Mouse (Mus musculus) liver, embryonic 11.5 days (tissue): Measurements from ENCODE around the gene 1700001P01Rik. TPM values are rescaled to one million over a fixed set of nuclear protein-coding genes. Genes with fewer than 3 reads are reported as not detected.
A peak's percentile ranks its signal among the peaks of the same experiment; 100 is the strongest.

Experiments
- ATAC-seq: fragments of 200-750 bp; cut with Nextera tagmentation; replicated peaks from 2 replicates; pipeline ENCODE4 v1.8.0; 2017; ENCODE audit warnings: moderate number of reproducible peaks, mild to moderate bottlenecking, moderate TSS enrichment, moderate library complexity; ENCODE audit not compliant: low FRiP score
- DNase-seq: peaks from one replicate; pipeline ENCODE4 v3.0.0-alpha.2; 2017; ENCODE audit warnings: low spot score
- H3K27ac ChIP-seq: fragments of 300-500 bp; sonication (generic); 2 replicates; pipeline ENCODE4 v1.5.1; 2014; ENCODE audit warnings: mild to moderate bottlenecking, low read depth, low read length, control low read depth
- H3K27me3 ChIP-seq: fragments of 300-500 bp; sonication (generic); replicated peaks from 2 replicates; pipeline ENCODE4 v1.6.1; 2014; ENCODE audit warnings: low read length, mixed read lengths; ENCODE audit not compliant: control insufficient read depth, insufficient read depth
- H3K36me3 ChIP-seq: fragments of 300-500 bp; sonication (generic); 2 replicates; pipeline ENCODE4 v1.6.1; 2014; ENCODE audit warnings: mild to moderate bottlenecking, low read length, moderate library complexity, mixed read lengths; ENCODE audit not compliant: control insufficient read depth, insufficient read depth
- H3K4me1 ChIP-seq: fragments of 300-500 bp; sonication (generic); replicated peaks from 2 replicates; pipeline ENCODE4 v1.6.1; 2014; ENCODE audit warnings: low read length, mixed read lengths; ENCODE audit not compliant: control insufficient read depth, insufficient read depth
- H3K4me2 ChIP-seq: fragments of 300-500 bp; sonication (generic); 2 replicates; pipeline ENCODE4 v1.6.1; 2014; ENCODE audit warnings: mild to moderate bottlenecking, control low read depth, moderate library complexity
- H3K4me3 ChIP-seq: fragments of 300-500 bp; sonication (generic); 2 replicates; pipeline ENCODE4 v1.5.1; 2014; ENCODE audit warnings: low read depth, low read length, control low read depth
- H3K9ac ChIP-seq: fragments of 300-500 bp; sonication (generic); 2 replicates; pipeline ENCODE4 v1.6.1; 2014; ENCODE audit warnings: low read depth, low read length, control low read depth
- H3K9me3 ChIP-seq: fragments of 300-500 bp; sonication (generic); 2 replicates; pipeline ENCODE4 v1.6.1; 2016; ENCODE audit warnings: low read length, inconsistent platforms, mixed read lengths; ENCODE audit not compliant: control insufficient read depth
- WGBS: fragments of 180-500 bp; shearing (Covaris S2); extraction: QIAGEN DNeasy Blood & Tissue Kit; methylation state at CpG from one replicate; pipeline ENCODE4 v1.1.7; 2014; 5-methylcytosine and 5-hydroxymethylcytosine counted together
- polyA plus RNA-seq: library from polyadenylated mRNA; unstranded; fragments of >200 nt; fragmentation: Nextera tagmentation; extraction: Ambion mirVana; gene quantifications from 2 replicates; pipeline ENCODE4 v1.2.1, GENCODE M21; 2014

The 1700001P01Rik gene
- polyA plus RNA-seq, 1 experiment from 2014 or later = not detected

DNA sequence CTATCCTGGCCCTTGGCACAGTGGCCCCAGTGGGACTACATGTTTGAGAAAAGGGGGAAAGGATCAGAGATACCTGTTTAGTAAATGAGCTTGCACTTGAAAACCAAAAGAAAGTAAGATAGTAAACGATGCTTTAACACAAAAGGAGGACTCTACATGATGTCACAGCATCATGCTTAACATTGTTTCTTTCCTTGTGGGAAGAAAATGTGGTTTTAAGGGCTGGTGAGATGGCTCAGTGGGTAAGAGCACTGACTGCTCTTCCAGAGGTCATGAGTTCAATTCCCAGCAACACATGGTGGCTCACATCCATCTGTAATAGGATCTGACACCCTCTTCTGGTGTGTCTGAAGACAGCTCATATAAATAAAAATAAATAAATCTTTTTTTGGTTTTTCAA lies 17.6 kb downstream of the 1700001P01Rik start:
- Histone ChIP-seq H3K9me3 (no peaks in the 10 kb centered on the region), H3K27me3 (no peaks in the 10 kb centered on the region), H3K27ac (no peak overlapping the region), H3K9ac (no peak overlapping the region), H3K36me3 (peaks cover 23% of the 10 kb centered on the region), H3K4me3 (no peak overlapping the region), H3K4me2 (no peak overlapping the region), H3K4me1 (no peaks in the 10 kb centered on the region; the same call in 1 of the 2 replicates)
- no peak for DNase-seq
- WGBS = 88% methylated on average over 1 of the region's 1 CpGs
- no peak for ATAC-seq

DNA sequence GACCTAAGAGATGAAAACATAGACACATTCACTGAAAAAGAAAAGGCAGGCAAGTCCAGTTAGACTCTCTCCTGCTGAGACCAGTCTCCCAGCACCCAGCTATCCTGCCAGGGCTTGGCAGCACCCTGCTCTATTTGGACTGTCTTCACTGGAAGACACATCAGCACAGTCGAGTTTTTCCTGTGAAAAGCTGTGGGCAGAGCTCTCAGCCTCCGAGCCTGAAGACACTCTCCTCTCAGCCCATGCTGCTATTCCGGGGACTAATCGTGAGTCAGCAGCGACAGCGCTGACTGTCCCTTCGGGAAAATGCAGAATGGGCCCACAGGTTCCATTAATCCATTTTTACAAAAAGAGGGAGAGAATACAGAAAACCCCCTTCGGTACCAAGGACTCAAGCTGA lies 22.4 kb downstream of the 1700001P01Rik start:
- DNase-seq (no peak), ATAC-seq (no peak)
- H3K4me3 ChIP-seq = no peak overlapping the region
- no peak overlapping the region for H3K4me2 ChIP-seq
- H3K9me3 ChIP-seq = 0 out of 2 replicates have a peak, but pooled peaks cover 3% of the 10 kb centered on the region
- no peaks in the 10 kb centered on the region; the same call in 1 of the 2 replicates for H3K4me1 ChIP-seq
- H3K9ac ChIP-seq = no peak overlapping the region
- H3K36me3 ChIP-seq = peaks cover 33% of the 10 kb centered on the region
- 91% methylated on average over 8 of the region's 8 CpGs for WGBS
- no peak overlapping the region for H3K27ac ChIP-seq
- H3K27me3 ChIP-seq = no peaks in the 10 kb centered on the region

DNA sequence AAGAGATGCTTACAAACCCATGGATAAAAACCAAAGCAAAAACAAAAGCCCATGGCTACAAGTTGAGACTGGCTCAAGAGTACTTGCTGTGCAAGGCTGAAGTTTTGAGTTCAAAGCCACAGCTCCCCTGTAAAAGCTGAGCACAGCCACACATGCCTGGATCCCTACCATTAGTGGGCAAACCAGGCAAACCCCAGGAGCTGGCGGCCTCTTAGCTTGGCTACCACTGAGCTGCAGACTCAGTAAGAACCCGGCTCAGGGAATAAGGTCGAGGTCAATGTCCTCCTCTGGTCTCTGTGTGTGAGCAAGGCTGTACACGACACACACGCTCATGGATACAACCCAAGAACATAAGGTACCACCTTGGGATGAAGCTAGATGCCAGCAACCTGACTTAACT lies 27.2 kb downstream of the 1700001P01Rik start:
- H3K27ac ChIP-seq = no peak overlapping the region

DNA sequence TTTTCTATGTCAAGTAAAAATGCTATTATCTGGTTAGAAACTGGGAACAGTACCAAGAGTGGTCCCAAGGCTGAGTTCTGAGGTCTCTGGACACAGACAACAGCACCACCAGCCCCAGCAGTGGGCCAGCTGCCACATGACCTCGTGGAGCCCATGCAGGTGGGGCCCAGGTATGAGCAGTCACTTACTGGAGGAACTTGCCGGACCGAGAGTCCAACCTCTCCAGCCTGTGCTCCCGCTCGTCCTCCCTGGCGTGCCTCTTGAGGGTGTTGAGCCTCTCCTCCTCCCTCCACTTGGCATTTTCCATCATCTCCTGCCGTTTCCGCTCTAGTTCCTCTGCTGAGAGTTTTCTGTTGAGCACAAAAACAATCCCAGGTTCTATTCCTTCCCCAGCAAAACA lies 27.9 kb downstream of the 1700001P01Rik start:
- no peaks in the 10 kb centered on the region for H3K27me3 ChIP-seq
- no peak overlapping the region for H3K4me2 ChIP-seq
- ATAC-seq = no peak
- peaks cover 6% of the 10 kb centered on the region for H3K4me1 ChIP-seq
- peaks cover 23% of the 10 kb centered on the region for H3K36me3 ChIP-seq
- H3K9me3 ChIP-seq = 0 out of 2 replicates have a peak, but pooled peaks cover 3% of the 10 kb centered on the region
- no peak overlapping the region for H3K9ac ChIP-seq
- no peak overlapping the region for H3K4me3 ChIP-seq
- no peak overlapping the region for H3K27ac ChIP-seq
- no peak for DNase-seq
- 94% methylated on average over 8 of the region's 8 CpGs for WGBS

More for the DNA sequence above, 27.2 kb downstream of the 1700001P01Rik start:
- no peak for DNase-seq
- H3K36me3 ChIP-seq = peaks cover 28% of the 10 kb centered on the region
- no peak overlapping the region for H3K4me2 ChIP-seq
- 0 out of 2 replicates have a peak, but pooled peaks cover 3% of the 10 kb centered on the region for H3K9me3 ChIP-seq
- H3K4me3 ChIP-seq = no peak overlapping the region
- 88% methylated on average over 5 of the region's 5 CpGs for WGBS
- no peaks in the 10 kb centered on the region for H3K27me3 ChIP-seq
- H3K9ac ChIP-seq = no peak overlapping the region
- no peaks in the 10 kb centered on the region for H3K4me1 ChIP-seq
- no peak for ATAC-seq

DNA sequence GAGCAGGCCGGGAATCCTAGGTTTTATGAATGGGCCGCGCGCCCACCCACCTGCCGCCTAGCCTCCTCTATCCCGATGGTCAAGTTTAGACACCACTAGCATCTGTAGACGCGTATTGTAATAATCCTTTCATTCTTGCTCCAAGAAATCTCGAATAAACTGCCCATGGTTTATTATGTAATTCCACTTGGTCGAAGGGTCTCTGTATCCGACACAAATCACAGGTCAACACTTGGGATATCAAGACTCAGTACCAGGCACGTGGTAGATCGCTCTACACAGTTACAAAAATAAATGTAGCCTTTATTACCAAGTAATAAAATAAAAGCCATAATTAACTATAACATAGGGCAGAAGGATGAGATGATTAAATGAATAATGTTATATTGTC lies 30.4 kb downstream of the 1700001P01Rik start:
- Histone ChIP-seq H3K9ac (0 out of 2 replicates have a peak overlapping the region, but pooled peaks have one; percentile 15), H3K4me3 (peak overlapping the region; percentile 82), H3K4me2 (peak overlapping the region; percentile 71), H3K36me3 (peaks cover 7% of the 10 kb centered on the region), H3K27ac (no peak overlapping the region), H3K4me1 (peaks cover 13% of the 10 kb centered on the region), H3K9me3 (no peaks in the 10 kb centered on the region), H3K27me3 (no peaks in the 10 kb centered on the region)
- 13% methylated on average over 13 of the region's 13 CpGs for WGBS
- no peak for DNase-seq
- no peak for ATAC-seq

DNA sequence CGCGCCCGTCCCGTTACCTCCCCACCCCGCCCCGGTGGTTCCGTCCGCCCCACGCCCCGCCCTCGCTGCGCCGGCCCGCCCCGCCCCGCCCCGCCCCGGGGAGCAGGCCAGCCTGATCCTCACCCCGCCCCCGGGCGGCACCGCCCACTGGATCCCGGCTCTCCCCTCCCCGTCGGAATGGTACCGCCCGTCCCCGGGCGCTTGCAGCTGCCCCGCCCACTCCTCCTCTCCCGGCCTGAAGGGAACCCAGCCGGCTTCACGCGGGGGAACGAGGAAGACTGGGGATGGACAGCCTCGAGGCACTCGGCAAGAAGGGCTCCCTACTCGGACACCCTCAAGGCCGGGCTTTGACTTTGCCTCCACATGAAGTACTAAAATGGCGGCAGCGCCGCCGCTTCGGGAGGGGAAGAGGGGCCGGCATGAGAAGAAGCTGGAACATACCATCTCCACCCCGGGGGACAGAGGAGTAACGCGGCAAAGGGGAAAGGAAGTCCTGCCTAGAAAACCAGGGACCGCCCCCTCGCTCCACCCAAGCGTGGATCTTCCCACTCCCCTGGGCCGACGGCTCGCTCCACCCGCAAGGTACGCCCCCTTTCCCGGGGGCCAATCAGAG lies 30.9 kb downstream of the 1700001P01Rik start:
- H3K36me3 ChIP-seq = peaks cover 5% of the 10 kb centered on the region
- DNase-seq (peak; percentile 100), ATAC-seq (peak; percentile 93)
- H3K27ac ChIP-seq = peak overlapping the region; percentile 82
- H3K4me3 ChIP-seq = peak overlapping the region; percentile 82
- peak overlapping the region; percentile 71 for H3K4me2 ChIP-seq
- H3K9ac ChIP-seq = peak overlapping the region; percentile 88
- peaks cover 13% of the 10 kb centered on the region for H3K4me1 ChIP-seq
- WGBS = 0% methylated on average over 43 of the region's 57 CpGs
- H3K9me3 ChIP-seq = no peaks in the 10 kb centered on the region
- H3K27me3 ChIP-seq = no peaks in the 10 kb centered on the region

DNA sequence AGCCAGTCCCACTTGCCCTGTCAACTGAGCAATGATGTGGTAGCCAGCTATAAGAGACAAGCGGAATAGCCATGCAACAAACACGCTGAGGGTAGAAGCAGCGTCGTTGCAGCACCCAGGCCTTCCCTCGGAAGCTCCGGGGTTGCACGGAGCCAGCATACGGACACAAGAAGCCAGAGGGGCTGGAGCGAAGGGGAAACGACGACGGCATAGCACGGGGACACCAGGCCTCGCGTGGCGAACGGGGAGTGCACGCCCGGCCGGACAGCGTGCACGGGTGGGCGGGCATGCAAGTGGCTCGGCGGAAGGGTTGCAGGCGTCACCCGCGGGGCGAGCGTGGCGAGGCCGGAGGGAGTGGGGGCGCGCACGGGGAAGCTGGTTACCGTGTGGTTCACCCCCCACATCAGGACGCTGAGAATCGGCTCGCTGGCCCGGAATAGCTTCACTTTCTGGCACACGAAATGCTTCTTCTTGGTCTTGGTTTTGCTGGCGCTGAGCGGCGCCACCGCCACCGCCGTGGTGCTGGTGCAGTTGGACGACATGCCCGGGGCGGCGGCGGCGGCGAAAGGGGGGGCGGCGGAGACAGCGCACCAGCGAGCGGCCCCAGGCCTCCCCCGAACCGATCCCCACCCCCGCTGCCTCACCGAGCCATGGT lies 31.5 kb downstream of the 1700001P01Rik start, which contains the start of gene Pip4k2b:
Gene Pip4k2b, minus strand, starts transcription at position 642 of the 655 bp plus-strand sequence.
- H3K9me3 ChIP-seq = no peaks in the 10 kb centered on the region
- peak within 1 kb of the TSS; percentile 82 for H3K4me3 ChIP-seq
- no peaks in the 10 kb centered on the region for H3K27me3 ChIP-seq
- H3K9ac ChIP-seq = peak within 1 kb of the TSS; percentile 88
- H3K4me1 ChIP-seq = peaks cover 13% of the 10 kb centered on the region
- ATAC-seq (peak; percentile 42), DNase-seq (no peak)
- H3K27ac ChIP-seq = peak within 1 kb of the TSS; percentile 82
- peaks cover 5% of the 10 kb centered on the region for H3K36me3 ChIP-seq
- peak within 1 kb of the TSS; percentile 79 for H3K4me2 ChIP-seq
- WGBS = 1% methylated on average over 57 of the region's 63 CpGs

DNA sequence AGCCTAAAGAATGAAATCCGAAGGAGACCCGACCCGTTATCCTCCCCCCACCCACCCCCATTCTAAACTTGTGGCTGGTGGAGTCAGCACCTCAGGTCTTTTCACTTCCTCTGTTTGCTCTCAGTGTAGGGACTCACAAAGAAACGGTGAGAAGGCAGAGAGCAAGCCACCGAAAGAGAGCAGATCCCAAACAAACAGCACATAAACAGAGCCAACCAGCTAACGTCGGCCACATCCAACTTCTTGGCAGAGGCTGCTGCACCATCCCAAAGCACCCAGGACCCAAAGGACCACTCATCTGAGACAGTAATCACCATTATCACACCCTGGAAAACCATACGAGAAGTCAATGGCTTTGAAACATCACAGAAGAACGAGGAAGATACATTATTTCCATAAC lies 32.3 kb downstream of the 1700001P01Rik start:
- peaks cover 5% of the 10 kb centered on the region for H3K36me3 ChIP-seq
- DNase-seq (no peak), ATAC-seq (no peak)
- H3K9me3 ChIP-seq = no peaks in the 10 kb centered on the region
- H3K9ac ChIP-seq = peak overlapping the region; percentile 88
- H3K27me3 ChIP-seq = no peaks in the 10 kb centered on the region
- WGBS = 21% methylated on average over 9 of the region's 9 CpGs
- peaks cover 13% of the 10 kb centered on the region for H3K4me1 ChIP-seq
- H3K4me3 ChIP-seq = peak overlapping the region; percentile 82
- H3K4me2 ChIP-seq = peak overlapping the region; percentile 79
- no peak overlapping the region for H3K27ac ChIP-seq
